Mouse (Mus musculus): ENCODE measurements around the gene Cmss1. TPM values are rescaled to one million over a fixed set of nuclear protein-coding genes. Genes with fewer than 3 reads are reported as not detected.

Gene Cmss1
- polyA plus RNA-seq, 1 experiment from 2014 or later, result 51.4 TPM

- WGBS, result 74% methylated on average over 4 of the region's 4 CpGs
Measured at GRCm38 (mm10) chr16:57530547-57530946, 76.1 kb downstream of the Cmss1 start.

GRCm38 (mm10) chr16:57528457-57528856 is 78.2 kb downstream of the Cmss1 start:
- no peak overlapping the region for H3K9ac ChIP-seq (replicated peaks; ENCODE audit: low read length)
- ATAC-seq (ENCODE audit: low FRiP score, low TSS enrichment), result no peak
- H3K4me1 ChIP-seq (ENCODE audit: insufficient read depth, low read length), result no peaks in the 10 kb centered on the region; the same call in 1 of the 2 replicates
- no peak overlapping the region for H3K4me2 ChIP-seq (replicated peaks; ENCODE audit: low read depth, low read length)
- H3K36me3 ChIP-seq (ENCODE audit: insufficient read depth, low read length), result no peaks in the 10 kb centered on the region
- 61% methylated on average over 4 of the region's 4 CpGs for WGBS
- H3K9me3 ChIP-seq (ENCODE audit: low read length), result no peaks in the 10 kb centered on the region
- no peak overlapping the region for H3K27ac ChIP-seq (ENCODE audit: low read length)
- H3K4me3 ChIP-seq (ENCODE audit: low read length), result no peak overlapping the region
- no peaks in the 10 kb centered on the region for H3K27me3 ChIP-seq (ENCODE audit: insufficient read depth, low read length)

More at GRCm38 (mm10) chr16:57530547-57530946, 76.1 kb downstream of the Cmss1 start:
- H3K9ac ChIP-seq (replicated peaks; ENCODE audit: low read length), result no peak overlapping the region
- no peaks in the 10 kb centered on the region for H3K27me3 ChIP-seq (ENCODE audit: insufficient read depth, low read length)
- H3K9me3 ChIP-seq (ENCODE audit: low read length), result no peaks in the 10 kb centered on the region
- no peaks in the 10 kb centered on the region for H3K36me3 ChIP-seq (ENCODE audit: insufficient read depth, low read length)
- H3K27ac ChIP-seq (ENCODE audit: low read length), result no peak overlapping the region
- no peak overlapping the region for H3K4me2 ChIP-seq (replicated peaks; ENCODE audit: low read depth, low read length)
- no peak overlapping the region for H3K4me3 ChIP-seq (ENCODE audit: low read length)
- no peak for ATAC-seq (ENCODE audit: low FRiP score, low TSS enrichment)
- no peaks in the 10 kb centered on the region; the same call in 1 of the 2 replicates for H3K4me1 ChIP-seq (ENCODE audit: insufficient read depth, low read length)

- Histone ChIP-seq H3K4me1 (ENCODE audit: insufficient read depth, low read length) (no peaks in the 10 kb centered on the region; the same call in 1 of the 2 replicates), H3K4me2 (replicated peaks; ENCODE audit: low read depth, low read length) (no peak overlapping the region), H3K4me3 (ENCODE audit: low read length) (no peak overlapping the region), H3K9ac (replicated peaks; ENCODE audit: low read length) (no peak overlapping the region), H3K27ac (ENCODE audit: low read length) (no peak overlapping the region), H3K27me3 (ENCODE audit: insufficient read depth, low read length) (no peaks in the 10 kb centered on the region), H3K9me3 (ENCODE audit: low read length) (no peaks in the 10 kb centered on the region), H3K36me3 (ENCODE audit: insufficient read depth, low read length) (no peaks in the 10 kb centered on the region)
- no peak for ATAC-seq (ENCODE audit: low FRiP score, low TSS enrichment)
- WGBS, result 90% methylated on average over 7 of the region's 7 CpGs
Measured at GRCm38 (mm10) chr16:57526893-57527292, 79.8 kb downstream of the Cmss1 start.

GRCm38 (mm10) chr16:57525476-57525875 is 81.2 kb downstream of the Cmss1 start:
- H3K27me3 ChIP-seq (ENCODE audit: insufficient read depth, low read length), result no peaks in the 10 kb centered on the region
- no peaks in the 10 kb centered on the region; the same call in 1 of the 2 replicates for H3K4me1 ChIP-seq (ENCODE audit: insufficient read depth, low read length)
- no peak overlapping the region for H3K4me3 ChIP-seq (ENCODE audit: low read length)
- no peak overlapping the region for H3K27ac ChIP-seq (ENCODE audit: low read length)
- no peak overlapping the region for H3K9ac ChIP-seq (replicated peaks; ENCODE audit: low read length)
- H3K36me3 ChIP-seq (ENCODE audit: insufficient read depth, low read length), result no peaks in the 10 kb centered on the region
- no peaks in the 10 kb centered on the region for H3K9me3 ChIP-seq (ENCODE audit: low read length)
- no peak overlapping the region for H3K4me2 ChIP-seq (replicated peaks; ENCODE audit: low read depth, low read length)
- WGBS, result 65% methylated on average over 4 of the region's 4 CpGs
- no peak for ATAC-seq (ENCODE audit: low FRiP score, low TSS enrichment)

GRCm38 (mm10) chr16:57525046-57525445 is 81.6 kb downstream of the Cmss1 start:
- H3K27ac ChIP-seq (ENCODE audit: low read length), result no peak overlapping the region
- no peak overlapping the region for H3K4me3 ChIP-seq (ENCODE audit: low read length)
- H3K36me3 ChIP-seq (ENCODE audit: insufficient read depth, low read length), result no peaks in the 10 kb centered on the region
- peaks cover under 1% of the 10 kb centered on the region; the same call in 1 of the 2 replicates for H3K4me1 ChIP-seq (ENCODE audit: insufficient read depth, low read length)
- no peaks in the 10 kb centered on the region for H3K9me3 ChIP-seq (ENCODE audit: low read length)
- no peak for ATAC-seq (ENCODE audit: low FRiP score, low TSS enrichment)
- H3K9ac ChIP-seq (replicated peaks; ENCODE audit: low read length), result no peak overlapping the region
- no peak overlapping the region for H3K4me2 ChIP-seq (replicated peaks; ENCODE audit: low read depth, low read length)
- no peaks in the 10 kb centered on the region for H3K27me3 ChIP-seq (ENCODE audit: insufficient read depth, low read length)
- 87% methylated on average over 5 of the region's 5 CpGs for WGBS

GRCm38 (mm10) chr16:57515636-57516035 is 91.0 kb downstream of the Cmss1 start:
- H3K36me3 ChIP-seq (ENCODE audit: insufficient read depth, low read length), result no peaks in the 10 kb centered on the region
- H3K9ac ChIP-seq (replicated peaks; ENCODE audit: low read length), result no peak overlapping the region
- 0 out of 2 replicates have a peak, but pooled peaks cover 3% of the 10 kb centered on the region for H3K4me1 ChIP-seq (ENCODE audit: insufficient read depth, low read length)
- no peak overlapping the region for H3K27ac ChIP-seq (ENCODE audit: low read length)
- no peak overlapping the region for H3K4me3 ChIP-seq (ENCODE audit: low read length)
- no peaks in the 10 kb centered on the region for H3K27me3 ChIP-seq (ENCODE audit: insufficient read depth, low read length)
- no peak overlapping the region for H3K4me2 ChIP-seq (replicated peaks; ENCODE audit: low read depth, low read length)
- H3K9me3 ChIP-seq (ENCODE audit: low read length), result no peaks in the 10 kb centered on the region
- no peak for ATAC-seq (ENCODE audit: low FRiP score, low TSS enrichment)
- 64% methylated on average over 10 of the region's 10 CpGs for WGBS

- Histone ChIP-seq H3K9me3 (ENCODE audit: low read length) (no peaks in the 10 kb centered on the region), H3K4me1 (ENCODE audit: insufficient read depth, low read length) (no peaks in the 10 kb centered on the region), H3K9ac (replicated peaks; ENCODE audit: low read length) (no peak overlapping the region), H3K27me3 (ENCODE audit: insufficient read depth, low read length) (no peaks in the 10 kb centered on the region), H3K4me2 (replicated peaks; ENCODE audit: low read depth, low read length) (no peak overlapping the region), H3K36me3 (ENCODE audit: insufficient read depth, low read length) (no peaks in the 10 kb centered on the region), H3K27ac (ENCODE audit: low read length) (no peak overlapping the region), H3K4me3 (ENCODE audit: low read length) (no peak overlapping the region)
- ATAC-seq (ENCODE audit: low FRiP score, low TSS enrichment), result no peak
- WGBS, result 73% methylated on average over 4 of the region's 4 CpGs
Measured at GRCm38 (mm10) chr16:57514371-57514770, 92.3 kb downstream of the Cmss1 start.

- H3K27ac ChIP-seq (ENCODE audit: low read length), result no peak overlapping the region
- H3K9ac ChIP-seq (replicated peaks; ENCODE audit: low read length), result no peak overlapping the region
- no peak overlapping the region for H3K4me3 ChIP-seq (ENCODE audit: low read length)
- H3K4me2 ChIP-seq (replicated peaks; ENCODE audit: low read depth, low read length), result no peak overlapping the region
- H3K27me3 ChIP-seq (ENCODE audit: insufficient read depth, low read length), result no peaks in the 10 kb centered on the region
- H3K4me1 ChIP-seq (ENCODE audit: insufficient read depth, low read length), result no peaks in the 10 kb centered on the region
- no peaks in the 10 kb centered on the region for H3K9me3 ChIP-seq (ENCODE audit: low read length)
- no peak for ATAC-seq (ENCODE audit: low FRiP score, low TSS enrichment)
- H3K36me3 ChIP-seq (ENCODE audit: insufficient read depth, low read length), result no peaks in the 10 kb centered on the region
- WGBS, result 88% methylated on average over 7 of the region's 7 CpGs
Measured at GRCm38 (mm10) chr16:57513562-57513961, 93.1 kb downstream of the Cmss1 start.

- Histone ChIP-seq H3K36me3 (ENCODE audit: insufficient read depth, low read length) (no peaks in the 10 kb centered on the region), H3K9me3 (ENCODE audit: low read length) (no peaks in the 10 kb centered on the region), H3K4me2 (replicated peaks; ENCODE audit: low read depth, low read length) (no peak overlapping the region), H3K27me3 (ENCODE audit: insufficient read depth, low read length) (no peaks in the 10 kb centered on the region), H3K4me3 (ENCODE audit: low read length) (no peak overlapping the region), H3K4me1 (ENCODE audit: insufficient read depth, low read length) (no peaks in the 10 kb centered on the region), H3K27ac (ENCODE audit: low read length) (no peak overlapping the region), H3K9ac (replicated peaks; ENCODE audit: low read length) (no peak overlapping the region)
- 73% methylated on average over 3 of the region's 3 CpGs for WGBS
- no peak for ATAC-seq (ENCODE audit: low FRiP score, low TSS enrichment)
Measured at GRCm38 (mm10) chr16:57509099-57509498, 97.6 kb downstream of the Cmss1 start.

- no peaks in the 10 kb centered on the region for H3K27me3 ChIP-seq (ENCODE audit: insufficient read depth, low read length)
- 93% methylated on average over 1 of the region's 1 CpGs for WGBS
- H3K27ac ChIP-seq (ENCODE audit: low read length), result no peak overlapping the region
- H3K9ac ChIP-seq (replicated peaks; ENCODE audit: low read length), result no peak overlapping the region
- no peaks in the 10 kb centered on the region for H3K4me1 ChIP-seq (ENCODE audit: insufficient read depth, low read length)
- no peaks in the 10 kb centered on the region for H3K36me3 ChIP-seq (ENCODE audit: insufficient read depth, low read length)
- H3K4me2 ChIP-seq (replicated peaks; ENCODE audit: low read depth, low read length), result no peak overlapping the region
- no peak overlapping the region for H3K4me3 ChIP-seq (ENCODE audit: low read length)
- no peak for ATAC-seq (ENCODE audit: low FRiP score, low TSS enrichment)
- H3K9me3 ChIP-seq (ENCODE audit: low read length), result no peaks in the 10 kb centered on the region
Measured at GRCm38 (mm10) chr16:57508351-57508750, 98.3 kb downstream of the Cmss1 start.
